Mouse (Mus musculus) ZHBTc4 (cell line): ENCODE measurements around the gene Sf3a2.
A peak's percentile ranks its signal among the peaks of the same experiment; 100 is the strongest.

Source experiments
- DNase-seq: peaks from one replicate; pipeline ENCODE4 v3.0.0-alpha.2; 2011; ENCODE audit warnings: low read depth, low spot score

Sf3a2 gene

DNA sequence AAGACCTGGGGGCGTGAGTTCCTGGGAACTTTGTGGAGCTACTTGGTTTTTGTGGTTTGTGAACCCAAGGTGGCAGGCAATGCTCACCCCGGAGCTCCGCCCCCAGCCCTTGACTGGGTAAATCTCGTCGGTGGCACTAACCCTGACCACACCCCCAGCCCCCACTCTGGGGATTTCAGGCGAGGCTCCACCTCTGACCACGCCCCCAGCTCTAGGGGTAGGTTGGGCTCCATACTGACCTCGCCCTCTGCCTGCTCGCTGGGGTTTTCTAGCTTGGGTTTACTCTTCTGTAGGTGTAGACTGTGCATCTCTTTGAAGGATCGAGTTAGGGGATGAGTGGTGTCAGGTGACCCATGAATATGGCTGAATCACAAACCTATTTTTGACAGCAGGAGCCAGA, 50.6 kb downstream of the Sf3a2 start:
- peak; percentile 96 for DNase-seq
